Mouse (Mus musculus): ENCODE results near the gene Gm20518. TPM values are rescaled to one million over a fixed set of nuclear protein-coding genes. Genes with fewer than 3 reads are reported as not detected.

The Gm20518 gene
- polyA plus RNA-seq, 1 experiment from 2014 or later, result 0.15 TPM

GRCm38 (mm10) chr16:17914307-17915249 is 23.1 kb upstream of the Gm20518 start, which contains the start of gene Gsc2:
Gene Gsc2, minus strand, starts transcription at chr16:17915059.
- Histone ChIP-seq H3K27me3 (ENCODE audit: control insufficient read depth, insufficient read depth, low read length) (peaks cover 55% of the 10 kb centered on the region), H3K9ac (ENCODE audit: low read depth, low read length) (0 out of 2 replicates have a peak within 1 kb of the TSS, but pooled peaks have one; percentile 27), H3K4me1 (replicated peaks; ENCODE audit: control insufficient read depth, insufficient read depth, low read length) (peaks cover 6% of the 10 kb centered on the region; the same call in 1 of the 2 replicates), H3K27ac (ENCODE audit: low read depth, low read length) (no peak within 1 kb of the TSS), H3K9me3 (ENCODE audit: control insufficient read depth, low read length) (no peaks in the 10 kb centered on the region), H3K36me3 (ENCODE audit: control insufficient read depth, insufficient read depth, low read length) (no peaks in the 10 kb centered on the region), H3K4me2 (replicated peaks; ENCODE audit: low read depth, low read length) (peak within 1 kb of the TSS; percentile 54), H3K4me3 (ENCODE audit: low read depth, low read length) (peak within 1 kb of the TSS; percentile 27)
- ATAC-seq (ENCODE audit: low FRiP score) (no peak; the same call in 1 of the 2 replicates), DNase-seq (ENCODE audit: low spot score) (peak; percentile 57)
- under 1% methylated on average over 102 of the region's 106 CpGs for WGBS

- Histone ChIP-seq H3K9me3 (ENCODE audit: control insufficient read depth, low read length) (no peaks in the 10 kb centered on the region), H3K27me3 (ENCODE audit: control insufficient read depth, insufficient read depth, low read length) (peaks cover 43% of the 10 kb centered on the region), H3K4me1 (replicated peaks; ENCODE audit: control insufficient read depth, insufficient read depth, low read length) (peaks cover 6% of the 10 kb centered on the region; the same call in 1 of the 2 replicates), H3K4me3 (ENCODE audit: low read depth, low read length) (peak within 1 kb of the TSS; percentile 72), H3K9ac (ENCODE audit: low read depth, low read length) (peak within 1 kb of the TSS; percentile 86), H3K36me3 (ENCODE audit: control insufficient read depth, insufficient read depth, low read length) (peaks cover 14% of the 10 kb centered on the region), H3K27ac (ENCODE audit: low read depth, low read length) (peak within 1 kb of the TSS; percentile 54; the same call in 1 of the 2 replicates), H3K4me2 (replicated peaks; ENCODE audit: low read depth, low read length) (peak within 1 kb of the TSS; percentile 84)
- DNase-seq (ENCODE audit: low spot score) (peak; percentile 95), ATAC-seq (ENCODE audit: low FRiP score) (peak; percentile 95)
- under 1% methylated on average over 35 of the region's 35 CpGs for WGBS
Measured at GRCm38 (mm10) chr16:17911052-17911595, 19.7 kb upstream of the Gm20518 start, which contains the start of gene Ess2. Gene Ess2, minus strand, starts transcription at chr16:17911348.

- WGBS, result 91% methylated on average over 14 of the region's 14 CpGs
- H3K9ac ChIP-seq (ENCODE audit: low read depth, low read length), result no peak within 1 kb of the TSS
- H3K36me3 ChIP-seq (ENCODE audit: control insufficient read depth, insufficient read depth, low read length), result 0 out of 2 replicates have a peak, but pooled peaks cover 13% of the 10 kb centered on the region
- H3K4me3 ChIP-seq (ENCODE audit: low read depth, low read length), result no peak within 1 kb of the TSS
- no peak for ATAC-seq (ENCODE audit: low FRiP score)
- H3K27ac ChIP-seq (ENCODE audit: low read depth, low read length), result no peak within 1 kb of the TSS
- H3K27me3 ChIP-seq (ENCODE audit: control insufficient read depth, insufficient read depth, low read length), result no peaks in the 10 kb centered on the region
- H3K4me1 ChIP-seq (replicated peaks; ENCODE audit: control insufficient read depth, insufficient read depth, low read length), result no peaks in the 10 kb centered on the region
- H3K9me3 ChIP-seq (ENCODE audit: control insufficient read depth, low read length), result no peaks in the 10 kb centered on the region
- no peak for DNase-seq (ENCODE audit: low spot score)
- no peak within 1 kb of the TSS for H3K4me2 ChIP-seq (replicated peaks; ENCODE audit: low read depth, low read length)
Measured at GRCm38 (mm10) chr16:17898462-17898861, 7.0 kb upstream of the Gm20518 start, which contains the start of the genes Dgcr2 and Tssk2. Gene Dgcr2, minus strand, starts transcription at chr16:17898562. Gene Tssk2, plus strand, starts transcription at chr16:17898637.

GRCm38 (mm10) chr16:17896091-17896490 is 4.6 kb upstream of the Gm20518 start:
- H3K27ac ChIP-seq (ENCODE audit: low read depth, low read length), result no peak overlapping the region
- H3K4me2 ChIP-seq (replicated peaks; ENCODE audit: low read depth, low read length), result no peak overlapping the region
- H3K9ac ChIP-seq (ENCODE audit: low read depth, low read length), result no peak overlapping the region
- H3K4me3 ChIP-seq (ENCODE audit: low read depth, low read length), result no peak overlapping the region
- no peaks in the 10 kb centered on the region for H3K27me3 ChIP-seq (ENCODE audit: control insufficient read depth, insufficient read depth, low read length)
- DNase-seq (ENCODE audit: low spot score), result no peak
- no peak for ATAC-seq (ENCODE audit: low FRiP score)
- peaks cover 3% of the 10 kb centered on the region; the same call in 1 of the 2 replicates for H3K4me1 ChIP-seq (replicated peaks; ENCODE audit: control insufficient read depth, insufficient read depth, low read length)
- no peaks in the 10 kb centered on the region for H3K9me3 ChIP-seq (ENCODE audit: control insufficient read depth, low read length)
- H3K36me3 ChIP-seq (ENCODE audit: control insufficient read depth, insufficient read depth, low read length), result 0 out of 2 replicates have a peak, but pooled peaks cover 5% of the 10 kb centered on the region

GRCm38 (mm10) chr16:17893923-17894322 is 2.5 kb upstream of the Gm20518 start, which contains the start of gene Tssk1:
Gene Tssk1, plus strand, starts transcription at chr16:17894223.
- Histone ChIP-seq H3K4me3 (ENCODE audit: low read depth, low read length) (no peak within 1 kb of the TSS), H3K4me2 (replicated peaks; ENCODE audit: low read depth, low read length) (no peak within 1 kb of the TSS), H3K36me3 (ENCODE audit: control insufficient read depth, insufficient read depth, low read length) (0 out of 2 replicates have a peak, but pooled peaks cover 2% of the 10 kb centered on the region), H3K4me1 (replicated peaks; ENCODE audit: control insufficient read depth, insufficient read depth, low read length) (peaks cover 14% of the 10 kb centered on the region; the same call in 1 of the 2 replicates), H3K27ac (ENCODE audit: low read depth, low read length) (no peak within 1 kb of the TSS), H3K9me3 (ENCODE audit: control insufficient read depth, low read length) (no peaks in the 10 kb centered on the region), H3K9ac (ENCODE audit: low read depth, low read length) (no peak within 1 kb of the TSS), H3K27me3 (ENCODE audit: control insufficient read depth, insufficient read depth, low read length) (no peaks in the 10 kb centered on the region)
- ATAC-seq (ENCODE audit: low FRiP score) (no peak), DNase-seq (ENCODE audit: low spot score) (no peak)
- 94% methylated on average over 2 of the region's 2 CpGs for WGBS

GRCm38 (mm10) chr16:17892606-17893005 is 1.1 kb upstream of the Gm20518 start:
- 83% methylated on average over 3 of the region's 3 CpGs for WGBS

GRCm38 (mm10) chr16:17890917-17891566 is 429 bp downstream of the Gm20518 start:
- H3K9me3 ChIP-seq (ENCODE audit: control insufficient read depth, low read length), result no peaks in the 10 kb centered on the region
- H3K4me2 ChIP-seq (replicated peaks; ENCODE audit: low read depth, low read length), result peak overlapping the region; percentile 80
- under 1% methylated on average over 40 of the region's 44 CpGs for WGBS
- ATAC-seq (ENCODE audit: low FRiP score) (peak; percentile 72), DNase-seq (ENCODE audit: low spot score) (peak; percentile 56)
- H3K9ac ChIP-seq (ENCODE audit: low read depth, low read length), result peak overlapping the region; percentile 99
- H3K4me1 ChIP-seq (replicated peaks; ENCODE audit: control insufficient read depth, insufficient read depth, low read length), result peaks cover 14% of the 10 kb centered on the region; the same call in 1 of the 2 replicates
- peak overlapping the region; percentile 98 for H3K4me3 ChIP-seq (ENCODE audit: low read depth, low read length)
- no peaks in the 10 kb centered on the region for H3K27me3 ChIP-seq (ENCODE audit: control insufficient read depth, insufficient read depth, low read length)
- H3K36me3 ChIP-seq (ENCODE audit: control insufficient read depth, insufficient read depth, low read length), result no peaks in the 10 kb centered on the region
- H3K27ac ChIP-seq (ENCODE audit: low read depth, low read length), result peak overlapping the region; percentile 91

More at GRCm38 (mm10) chr16:17892606-17893005, 1.1 kb upstream of the Gm20518 start:
- Histone ChIP-seq H3K36me3 (ENCODE audit: control insufficient read depth, insufficient read depth, low read length) (no peaks in the 10 kb centered on the region), H3K9me3 (ENCODE audit: control insufficient read depth, low read length) (no peaks in the 10 kb centered on the region), H3K9ac (ENCODE audit: low read depth, low read length) (no peak overlapping the region), H3K27me3 (ENCODE audit: control insufficient read depth, insufficient read depth, low read length) (no peaks in the 10 kb centered on the region), H3K4me3 (ENCODE audit: low read depth, low read length) (no peak overlapping the region), H3K4me1 (replicated peaks; ENCODE audit: control insufficient read depth, insufficient read depth, low read length) (peaks cover 14% of the 10 kb centered on the region; the same call in 1 of the 2 replicates), H3K27ac (ENCODE audit: low read depth, low read length) (no peak overlapping the region), H3K4me2 (replicated peaks; ENCODE audit: low read depth, low read length) (no peak overlapping the region)
- ATAC-seq (ENCODE audit: low FRiP score) (no peak), DNase-seq (ENCODE audit: low spot score) (no peak)

- Histone ChIP-seq H3K9ac (ENCODE audit: low read depth, low read length) (peak overlapping the region; percentile 99), H3K4me2 (replicated peaks; ENCODE audit: low read depth, low read length) (peak overlapping the region; percentile 80), H3K4me3 (ENCODE audit: low read depth, low read length) (peak overlapping the region; percentile 98), H3K4me1 (replicated peaks; ENCODE audit: control insufficient read depth, insufficient read depth, low read length) (peaks cover 14% of the 10 kb centered on the region; the same call in 1 of the 2 replicates), H3K27me3 (ENCODE audit: control insufficient read depth, insufficient read depth, low read length) (no peaks in the 10 kb centered on the region), H3K36me3 (ENCODE audit: control insufficient read depth, insufficient read depth, low read length) (no peaks in the 10 kb centered on the region), H3K9me3 (ENCODE audit: control insufficient read depth, low read length) (no peaks in the 10 kb centered on the region), H3K27ac (ENCODE audit: low read depth, low read length) (no peak overlapping the region)
- no peak for ATAC-seq (ENCODE audit: low FRiP score)
- DNase-seq (ENCODE audit: low spot score), result no peak
- WGBS, result 62% methylated on average over 2 of the region's 2 CpGs
Measured at GRCm38 (mm10) chr16:17890342-17890727, 1.1 kb downstream of the Gm20518 start.

All from hindbrain, embryonic 11.5 days (tissue).